Mouse (Mus musculus) gastrocnemius, postnatal 36 days (tissue): ENCODE results near the gene Por. TPM values are rescaled to one million over a fixed set of nuclear protein-coding genes. Genes with fewer than 3 reads are reported as not detected.

Experiments used
- DNase-seq, 2 experiments: peaks; one replicate each; pipeline ENCODE4 v3.0.0; 2022
- intact Hi-C: fragments of 180-260 bp; cut with DNase I; formaldehyde crosslinking; loops from one replicate; pipeline ENCODE4 v1.15.1; 2025
- total RNA-seq, 2 experiments: library from RNA; stranded (reverse); gene quantifications; 2 replicates each; pipeline ENCODE4 v1.2.3; 2021

Por gene
- total RNA-seq, 2 experiments from 2014 or later, result 26.3 to 31.8 TPM

DNA sequence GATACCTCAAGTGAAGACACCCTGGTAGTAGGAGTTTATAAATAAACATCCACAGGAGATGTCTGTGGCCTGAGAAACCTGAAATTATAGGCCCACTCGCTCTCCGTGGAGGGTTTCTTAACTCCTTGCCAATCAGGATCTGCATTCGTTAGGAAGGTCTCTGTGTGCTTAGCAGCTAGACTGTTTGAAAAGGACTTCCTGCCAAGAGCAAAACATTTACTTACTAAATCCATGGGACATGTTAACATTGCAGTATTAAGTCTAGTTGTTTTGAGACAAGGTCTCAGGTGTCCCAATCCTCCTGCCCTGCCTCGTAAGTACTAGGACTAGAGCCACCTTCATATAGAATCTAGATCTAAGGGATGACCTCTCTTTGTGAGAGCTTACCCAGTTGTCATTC lies 21.4 kb downstream of the Por start:
- intact Hi-C loops, result no loop called here
- no peak for DNase-seq

DNA sequence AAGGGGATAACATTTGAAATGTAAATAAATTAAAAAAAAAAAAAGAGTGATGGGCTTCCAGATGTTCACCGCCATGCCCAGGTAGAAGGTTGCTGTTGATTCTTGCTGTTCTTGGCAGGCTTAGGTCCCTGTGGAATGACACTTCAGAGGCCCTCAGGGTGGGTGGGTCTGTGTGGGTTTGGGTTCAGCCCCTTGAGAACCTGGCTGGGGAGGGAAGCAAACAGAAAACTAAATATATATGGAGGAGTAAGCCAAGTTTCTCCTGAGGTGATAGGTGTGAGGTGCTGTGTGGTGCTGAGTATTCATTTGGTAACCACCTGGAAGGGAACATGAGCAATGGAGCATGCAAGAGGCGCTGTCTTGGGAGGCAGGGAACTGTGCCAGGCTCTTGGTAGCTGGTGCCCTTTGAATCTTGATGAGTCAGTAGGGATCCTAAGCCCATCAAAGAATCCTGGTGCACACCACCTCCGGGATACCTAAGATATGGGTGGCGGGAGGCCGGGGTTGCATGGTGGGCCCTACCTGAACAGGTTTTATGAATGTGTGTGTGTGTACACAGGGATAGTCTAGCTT lies 23.5 kb downstream of the Por start:
- DNase-seq, result no peak
- intact Hi-C loops, result no loop called here

- intact Hi-C loops, result no loop called here
- DNase-seq, result no peak
Observed at GRCm38 (mm10) chr5:135695277-135695721, 25.5 kb downstream of the Por start.

GRCm38 (mm10) chr5:135697711-135698111 lies 27.9 kb downstream of the Por start:
- DNase-seq, result no peak
- intact Hi-C loops, result no loop called here

- intact Hi-C loops, result no loop called here
- DNase-seq, result no peak
Observed at GRCm38 (mm10) chr5:135701601-135702000, 31.8 kb downstream of the Por start.

DNA sequence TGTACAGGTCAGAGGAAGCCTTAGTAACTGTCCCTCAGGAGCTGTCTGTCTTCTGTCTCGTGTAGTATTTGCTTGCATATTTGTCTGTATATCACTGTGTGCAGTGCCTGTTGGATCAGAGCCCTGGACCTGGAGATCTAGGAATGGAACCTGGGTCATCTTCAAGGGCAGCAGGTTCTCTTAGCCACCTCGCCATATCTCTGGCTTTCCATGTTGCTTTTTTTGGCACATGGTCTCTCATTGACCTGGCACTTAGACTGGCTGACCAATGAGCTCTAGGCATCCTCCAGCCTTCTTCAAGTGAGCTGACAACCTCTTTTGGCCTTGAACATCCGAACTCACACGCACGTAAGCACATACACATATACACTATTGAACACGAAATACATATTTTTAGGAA lies 32.4 kb downstream of the Por start:
- DNase-seq, result no peak
- intact Hi-C loops, result no loop called here

- DNase-seq, result no peak
- intact Hi-C loops, result no loop called here
Observed at GRCm38 (mm10) chr5:135702682-135703192, 32.9 kb downstream of the Por start.

DNA sequence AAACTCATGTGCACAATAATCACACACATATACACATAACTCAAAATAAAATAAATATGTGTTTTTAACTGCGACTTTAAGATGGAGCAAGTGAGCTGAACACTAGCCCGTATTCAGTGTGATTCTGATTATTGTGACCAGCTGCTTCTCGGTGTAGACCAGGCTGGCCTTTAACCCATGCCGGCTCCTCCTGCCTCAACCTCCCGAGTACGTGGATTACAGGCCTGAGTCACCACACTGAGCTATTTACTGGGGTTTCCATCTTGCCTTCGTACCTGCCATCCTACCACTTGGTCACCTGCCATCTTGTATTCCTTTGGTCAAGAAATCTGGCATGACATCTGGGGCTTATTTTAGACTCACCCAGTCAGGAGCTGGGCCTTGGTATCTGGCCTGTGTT lies 33.6 kb downstream of the Por start:
- no peak for DNase-seq
- intact Hi-C loops, result no loop called here

- intact Hi-C loops, result no loop called here
- no peak for DNase-seq
Observed at GRCm38 (mm10) chr5:135705383-135705782, 35.5 kb downstream of the Por start.

DNA sequence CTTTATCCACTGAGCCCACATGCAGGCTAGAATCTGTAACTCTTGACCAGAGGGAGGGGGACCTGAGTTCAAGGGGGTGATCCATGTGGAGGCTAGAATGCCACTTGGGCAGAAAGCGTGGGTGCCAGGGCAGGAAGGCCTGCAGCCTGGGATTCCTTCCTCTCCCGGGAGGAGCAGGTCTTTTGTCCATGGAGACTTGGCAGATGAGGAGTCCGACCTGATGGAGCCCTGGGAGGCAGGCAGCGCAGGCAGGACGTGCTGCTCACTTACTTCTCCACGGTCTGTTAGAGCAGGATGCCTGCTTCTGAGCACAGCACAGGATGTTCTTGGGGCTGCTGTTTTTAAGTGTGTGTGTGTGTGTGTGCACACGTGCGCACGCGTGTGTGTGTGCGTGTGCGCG lies 37.2 kb downstream of the Por start:
- intact Hi-C loops, result no loop called here
- DNase-seq, result no peak

DNA sequence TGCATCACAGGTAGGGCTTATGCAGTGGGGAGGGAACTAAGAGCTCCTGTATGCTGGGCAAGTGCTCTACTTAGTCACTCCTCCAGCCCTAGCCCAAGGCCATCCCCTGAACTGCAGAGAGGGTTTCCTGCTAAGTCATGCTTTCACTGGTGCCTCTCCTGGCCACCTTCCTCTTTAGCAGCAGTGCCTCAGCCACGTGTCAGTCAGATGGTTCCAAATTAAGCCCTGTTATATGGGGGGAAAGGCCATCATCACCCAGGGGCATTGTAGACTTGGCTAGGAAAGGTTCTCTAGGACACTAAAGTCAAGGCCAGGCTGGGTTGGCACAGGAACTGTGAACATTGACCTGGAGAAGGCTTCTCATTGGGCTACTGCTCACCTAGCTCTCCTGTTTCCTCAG lies 38.0 kb downstream of the Por start:
- no peak for DNase-seq
- intact Hi-C loops, result no loop called here

DNA sequence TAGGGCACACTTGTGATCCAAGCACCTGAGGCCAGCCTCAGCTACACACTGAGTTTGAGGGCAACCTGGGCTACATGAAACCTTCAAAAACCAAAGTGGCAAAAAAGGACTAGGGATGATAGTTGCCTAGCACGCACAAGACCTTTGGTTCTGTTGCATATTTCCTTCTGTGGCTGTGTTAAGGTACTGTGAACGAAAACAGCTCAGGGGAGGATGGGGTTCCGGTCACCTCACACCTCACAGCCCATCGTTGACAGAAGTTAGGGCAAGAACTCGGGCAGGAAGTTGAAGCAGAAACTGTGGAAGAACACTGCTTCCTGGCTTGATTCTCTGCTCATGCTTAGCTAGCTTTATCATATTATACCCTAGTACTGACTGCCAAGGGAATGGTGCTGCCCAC lies 39.9 kb downstream of the Por start:
- intact Hi-C loops, result no loop called here
- no peak for DNase-seq

DNA sequence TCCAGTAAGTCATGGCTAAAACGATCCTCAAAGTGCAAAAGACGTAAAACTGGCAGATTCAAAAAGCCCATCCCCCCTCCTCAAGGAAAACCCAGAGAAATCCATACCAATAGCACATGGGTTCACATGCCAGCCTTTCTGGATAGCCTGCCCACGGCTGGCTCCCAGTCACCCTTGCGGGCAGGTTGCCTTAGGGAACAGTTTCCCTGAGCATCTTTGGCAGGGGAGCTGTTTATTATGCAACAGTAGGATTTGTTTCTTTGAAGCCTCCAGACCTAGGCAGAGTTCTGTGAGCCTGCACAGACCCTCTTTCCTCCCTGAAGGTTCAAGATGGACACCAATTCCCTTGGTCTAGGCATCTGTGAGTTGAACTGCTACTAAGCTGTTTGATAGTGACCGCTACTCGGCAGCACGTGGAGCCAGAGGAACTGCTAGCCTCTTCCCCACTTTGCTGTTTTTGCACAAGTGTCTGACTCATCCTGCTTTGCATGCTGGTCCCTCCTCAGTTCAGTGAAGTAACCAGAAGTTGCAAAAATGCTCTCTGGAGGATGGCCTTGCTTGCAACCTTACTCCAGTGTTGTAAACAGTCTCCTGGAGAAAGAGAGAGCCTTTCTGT lies 40.9 kb downstream of the Por start:
- DNase-seq, result no peak
- intact Hi-C loops, result no loop called here

- intact Hi-C loops, result no loop called here
- DNase-seq, result no peak
Observed at GRCm38 (mm10) chr5:135711582-135712355, 41.9 kb downstream of the Por start.

GRCm38 (mm10) chr5:135712803-135713202 lies 43.0 kb downstream of the Por start:
- no peak for DNase-seq
- intact Hi-C loops, result no loop called here

- no peak for DNase-seq
- intact Hi-C loops, result no loop called here
Observed at GRCm38 (mm10) chr5:135713441-135714218, 43.8 kb downstream of the Por start.

DNA sequence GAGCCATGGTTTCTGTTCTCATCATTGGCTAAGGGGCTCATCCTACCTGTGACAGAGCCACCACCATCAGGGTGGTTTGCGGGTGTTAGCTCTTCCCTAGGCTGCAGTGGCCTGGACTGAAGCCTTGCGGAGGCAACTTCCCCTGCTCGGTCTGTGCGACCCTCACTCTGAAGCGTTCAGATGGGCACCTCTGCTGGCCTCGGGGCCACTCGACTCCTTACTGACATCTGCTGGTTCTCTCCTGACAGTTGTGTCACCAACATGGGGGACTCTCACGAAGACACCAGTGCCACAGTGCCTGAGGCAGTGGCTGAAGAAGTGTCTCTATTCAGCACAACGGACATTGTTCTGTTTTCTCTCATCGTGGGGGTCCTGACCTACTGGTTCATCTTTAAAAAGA lies 45.8 kb downstream of the Por start:
- DNase-seq, result no peak

GRCm38 (mm10) chr5:135719586-135720120 lies 49.8 kb downstream of the Por start:
- no peak for DNase-seq
- intact Hi-C loops, result loop anchor here (5.0 kb wide), 1 partner anchor 32 kb away; no protein-coding TSS in a partner anchor

More for the DNA sequence above, 45.8 kb downstream of the Por start:
- intact Hi-C loops, result no loop called here

GRCm38 (mm10) chr5:135720121-135720520 lies 50.3 kb downstream of the Por start:
- intact Hi-C loops, result loop anchor here (5.0 kb wide), 1 partner anchor 33 kb away; no protein-coding TSS in a partner anchor

GRCm38 (mm10) chr5:135721076-135721475 lies 51.2 kb downstream of the Por start:
- no peak for DNase-seq
- intact Hi-C loops, result loop anchor here (5.0 kb wide), 1 partner anchor 34 kb away; no protein-coding TSS in a partner anchor

More at GRCm38 (mm10) chr5:135720121-135720520, 50.3 kb downstream of the Por start:
- no peak for DNase-seq
